Mouse (Mus musculus): ENCODE measurements around the gene Erbb4. TPM values are rescaled to one million over a fixed set of nuclear protein-coding genes. Genes with fewer than 3 reads are reported as not detected.

Gene Erbb4
- total RNA-seq, 2 experiments from 2014 or later, result 1.7 to 7.0 TPM

- no peak for DNase-seq (ENCODE audit: low spot score in 2 of 2)
Observed at GRCm38 (mm10) chr1:69027816-69028215, 80.0 kb downstream of the Erbb4 start.

- no peak for DNase-seq (ENCODE audit: low spot score in 2 of 2)
Observed at GRCm38 (mm10) chr1:69024858-69025257, 83.0 kb downstream of the Erbb4 start.

- DNase-seq (ENCODE audit: low spot score in 2 of 2), result no peak
Observed at GRCm38 (mm10) chr1:69023157-69023925, 84.5 kb downstream of the Erbb4 start.

- no peak for DNase-seq (ENCODE audit: low spot score in 2 of 2)
Observed at GRCm38 (mm10) chr1:69009800-69010505, 97.9 kb downstream of the Erbb4 start.

GRCm38 (mm10) chr1:69001371-69001770 is 106.5 kb downstream of the Erbb4 start:
- no peak for DNase-seq (ENCODE audit: low spot score in 2 of 2)

- no peak for DNase-seq (ENCODE audit: low spot score in 2 of 2)
Observed at GRCm38 (mm10) chr1:68979251-68979650, 128.6 kb downstream of the Erbb4 start.

GRCm38 (mm10) chr1:68978571-68978970 is 129.3 kb downstream of the Erbb4 start:
- DNase-seq (ENCODE audit: low spot score in 2 of 2), result no peak

- DNase-seq (ENCODE audit: low spot score in 2 of 2), result no peak
Observed at GRCm38 (mm10) chr1:68973355-68974127, 134.3 kb downstream of the Erbb4 start.

GRCm38 (mm10) chr1:68964127-68964526 is 143.7 kb downstream of the Erbb4 start:
- no peak for DNase-seq (ENCODE audit: low spot score in 2 of 2)

GRCm38 (mm10) chr1:68961365-68962116 is 146.3 kb downstream of the Erbb4 start:
- DNase-seq (ENCODE audit: low spot score in 2 of 2), result no peak

GRCm38 (mm10) chr1:68956766-68957533 is 150.9 kb downstream of the Erbb4 start:
- DNase-seq (ENCODE audit: low spot score in 2 of 2), result no peak

- no peak for DNase-seq (ENCODE audit: low spot score in 2 of 2)
Observed at GRCm38 (mm10) chr1:68955482-68955881, 152.4 kb downstream of the Erbb4 start.

- DNase-seq (ENCODE audit: low spot score in 2 of 2), result no peak
Observed at GRCm38 (mm10) chr1:68943141-68943540, 164.7 kb downstream of the Erbb4 start.

GRCm38 (mm10) chr1:68934804-68935203 is 173.1 kb downstream of the Erbb4 start:
- no peak for DNase-seq (ENCODE audit: low spot score in 2 of 2)

- no peak for DNase-seq (ENCODE audit: low spot score in 2 of 2)
Observed at GRCm38 (mm10) chr1:68933330-68934065, 174.4 kb downstream of the Erbb4 start.

GRCm38 (mm10) chr1:68917828-68918227 is 190.0 kb downstream of the Erbb4 start:
- no peak for DNase-seq (ENCODE audit: low spot score in 2 of 2)

GRCm38 (mm10) chr1:68892041-68892440 is 215.8 kb downstream of the Erbb4 start:
- no peak for DNase-seq (ENCODE audit: low spot score in 2 of 2)

GRCm38 (mm10) chr1:68886823-68887222 is 221.0 kb downstream of the Erbb4 start:
- DNase-seq (ENCODE audit: low spot score in 2 of 2), result no peak

- DNase-seq (ENCODE audit: low spot score in 2 of 2), result no peak
Observed at GRCm38 (mm10) chr1:68874954-68875353, 232.9 kb downstream of the Erbb4 start.

- DNase-seq (ENCODE audit: low spot score in 2 of 2), result no peak
Observed at GRCm38 (mm10) chr1:68873635-68874020, 234.2 kb downstream of the Erbb4 start.

Data from adrenal gland, postnatal 4 days (tissue).